Mouse (Mus musculus) layer of hippocampus, postnatal 36 days (tissue): ENCODE results near the gene Net1. TPM values are rescaled to one million over a fixed set of nuclear protein-coding genes. Genes with fewer than 3 reads are reported as not detected.
"Not testable (repeated sequence)": the region's sequence is repeated elsewhere in the genome, so short reads cannot be mapped to it uniquely, and the experiment has no call there.

Experiments used
- DNase-seq, 2 experiments: peaks; one replicate each; pipeline ENCODE4 v3.0.0; 2022
- total RNA-seq, 2 experiments: library from RNA; stranded (reverse); gene quantifications; 2 replicates each; pipeline ENCODE4 v1.2.3; 2021

Gene Net1
- total RNA-seq: 10 to 100 TPM; 40.3 to 46.1 TPM

- DNase-seq: peak; percentile 78 to 82
Observed at GRCm38 (mm10) chr13:3917571-3918311, at the start of gene Net1, which contains the start of gene Tubal3. Net1 (minus strand) TSS chr13:3918220. Tubal3 (plus strand) TSS chr13:3918274.

- no peak for DNase-seq
Observed at GRCm38 (mm10) chr13:3951198-3951914, 33.3 kb upstream of the Net1 start.

GRCm38 (mm10) chr13:3949477-3949876, 31.5 kb upstream of the Net1 start:
- no peak for DNase-seq

GRCm38 (mm10) chr13:3947267-3947666, 29.2 kb upstream of the Net1 start:
- DNase-seq: no peak

- DNase-seq: no peak
Observed at GRCm38 (mm10) chr13:3945249-3945648, 27.2 kb upstream of the Net1 start, which contains the start of gene Ucn3. Ucn3 (minus strand) TSS chr13:3945349.

- DNase-seq: no peak
Observed at GRCm38 (mm10) chr13:3944699-3945098, 26.7 kb upstream of the Net1 start.

GRCm38 (mm10) chr13:3926046-3926445, 8.0 kb upstream of the Net1 start:
- no peak for DNase-seq

- DNase-seq: no peak
Observed at GRCm38 (mm10) chr13:3925632-3926031, 7.6 kb upstream of the Net1 start.

- no peak for DNase-seq
Observed at GRCm38 (mm10) chr13:3924483-3924882, 6.5 kb upstream of the Net1 start.

- DNase-seq: no peak
Observed at GRCm38 (mm10) chr13:3913504-3913903, 4.5 kb downstream of the Net1 start.

- no peak for DNase-seq
Observed at GRCm38 (mm10) chr13:3910356-3910755, 7.7 kb downstream of the Net1 start.

GRCm38 (mm10) chr13:3908262-3908661, 9.8 kb downstream of the Net1 start:
- DNase-seq: no peak

GRCm38 (mm10) chr13:3907151-3907696, 10.8 kb downstream of the Net1 start:
- no peak for DNase-seq

- DNase-seq: no peak
Observed at GRCm38 (mm10) chr13:3899301-3899700, 18.7 kb downstream of the Net1 start.

- not testable (repeated sequence) for DNase-seq
Observed at GRCm38 (mm10) chr13:3898202-3898601, 19.8 kb downstream of the Net1 start.

- peak; percentile 55 to 62 for DNase-seq
Observed at GRCm38 (mm10) chr13:3896913-3897312, 21.1 kb downstream of the Net1 start.

GRCm38 (mm10) chr13:3896032-3896431, 22.0 kb downstream of the Net1 start:
- DNase-seq: no peak

GRCm38 (mm10) chr13:3895397-3895980, 22.5 kb downstream of the Net1 start:
- DNase-seq: no peak

GRCm38 (mm10) chr13:3894549-3894948, 23.5 kb downstream of the Net1 start:
- no peak for DNase-seq

GRCm38 (mm10) chr13:3893126-3893734, 24.8 kb downstream of the Net1 start:
- peak; percentile 83 to 86 for DNase-seq

GRCm38 (mm10) chr13:3892601-3893000, 25.4 kb downstream of the Net1 start:
- DNase-seq: no peak

GRCm38 (mm10) chr13:3891479-3892087, 26.4 kb downstream of the Net1 start:
- no peak for DNase-seq
